9 mouse cellular contexts compared by ENCODE assay signal in genomic region chr16:31724121-31724520, GRCm38 (mm10).
A peak's percentile ranks its signal among the peaks of the same experiment; 100 is the strongest.
DNase-seq lines count a peak whose midpoint lies in the region; TF ChIP-seq lines count a peak whose summit lies in the region.
"Had no signal": no experiment of that assay in that cellular context is flagged by ENCODE, and none has a peak within 500 bp of the region (broad histone marks: within the 10 kb centered on the region; RNA-seq: fewer than 3 reads in every experiment).

No protein-coding gene starts in this region.

- no peak overlapping the region for H3K27ac ChIP-seq in left cerebral cortex, adult 2 months
- H3K27ac ChIP-seq: limb, embryonic 12.5 days had no signal

- intact Hi-C loops in left cerebral cortex, adult 2 months (cut with DNase I): loop anchor here (2.0 kb wide), 1 partner anchor 265 kb away; no protein-coding TSS in a partner anchor

- DNase-seq in cerebellum, adult 9-10 months: peak; percentile 70
- DNase-seq in cerebellum, postnatal 4 days (ENCODE audit: low spot score in 2 of 2): no peak
- no peak for DNase-seq in left cerebral cortex, adult 2 months (ENCODE audit: extremely low spot score in 1 of 2, low spot score in 2 of 2)
- no peak for DNase-seq in left cerebral cortex, adult 8-10 months (ENCODE audit: low spot score in 2 of 2)
- DNase-seq in brain, adult 2 months (ENCODE audit: low read depth, low spot score): peak; percentile 79
- DNase-seq in lung, postnatal 36 days: peak; percentile 40
- no peak for DNase-seq in right cerebral cortex, postnatal 4 days
- DNase-seq in neural tube, embryonic 10.5 days (ENCODE audit: extremely low spot score, low spot score): no peak

- peak; percentile 75 for TF ChIP-seq CTCF in left cerebral cortex, adult 2 months (IDR thresholded peaks at IDR 0.05)

- no peak overlapping the region for H3K4me3 ChIP-seq in left cerebral cortex, adult 2 months
- H3K4me3 ChIP-seq: limb, embryonic 12.5 days had no signal

Comparison
In these comparisons a context has a peak if more than half of its experiments do, and no peak if none do; other contexts are left out.
1. DNase-seq: peak in cerebellum, adult 9-10 months (single experiment), brain, adult 2 months (single experiment) and lung, postnatal 36 days (single experiment); none in cerebellum, postnatal 4 days (0 of 2), left cerebral cortex, adult 2 months (0 of 2), left cerebral cortex, adult 8-10 months (0 of 2), right cerebral cortex, postnatal 4 days (single experiment) and neural tube, embryonic 10.5 days (single experiment).